In the genomic region with DNA sequence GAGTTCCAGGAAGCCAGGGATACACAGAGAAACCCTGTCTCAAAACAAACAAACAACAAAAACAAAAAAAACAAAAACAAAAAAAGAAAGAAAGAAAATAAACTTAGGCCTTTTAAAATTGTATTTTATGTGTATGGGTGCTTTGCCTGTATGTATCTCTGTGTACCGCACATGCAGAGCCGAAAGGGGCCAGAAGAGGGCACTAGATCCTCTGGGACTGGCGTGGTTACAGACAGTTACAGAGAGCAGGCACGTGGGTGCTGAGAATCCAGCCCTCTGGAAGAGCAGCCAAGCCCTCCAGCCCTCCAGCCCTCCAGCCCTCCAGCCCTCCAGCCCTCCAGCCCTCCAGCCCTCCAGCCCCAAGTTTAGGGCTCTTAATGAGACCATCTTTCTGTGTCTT, we compare ENCODE assay signal across 9 mouse cellular contexts. TPM values are rescaled to one million over a fixed set of nuclear protein-coding genes. Genes with fewer than 3 reads are reported as not detected.
DNase-seq lines count a peak whose midpoint lies in the region; ATAC-seq and TF ChIP-seq lines count a peak whose summit lies in the region.
"Had no signal": no experiment of that assay in that cellular context is flagged by ENCODE, and none has a peak within 500 bp of the region (broad histone marks: within the 10 kb centered on the region; RNA-seq: fewer than 3 reads in every experiment).

No protein-coding gene starts in this region.

- no peak overlapping the region for H3K4me3 ChIP-seq in midbrain, embryonic 14.5 days (replicated peaks; ENCODE audit: low read depth, low read length)
- H3K4me3 ChIP-seq in midbrain, embryonic 13.5 days (replicated peaks), result no peak overlapping the region
- H3K4me3 ChIP-seq in lung, embryonic 14.5 days (ENCODE audit: low read depth, low read length), result no peak overlapping the region
- H3K4me3 ChIP-seq: hindbrain, embryonic 15.5 days had no signal

- no peaks in the 10 kb centered on the region for H3K9me3 ChIP-seq in midbrain, embryonic 14.5 days (ENCODE audit: control insufficient read depth, low read length)
- H3K9me3 ChIP-seq in midbrain, embryonic 13.5 days, result no peaks in the 10 kb centered on the region
- no peaks in the 10 kb centered on the region for H3K9me3 ChIP-seq in lung, embryonic 14.5 days (ENCODE audit: low read depth, low read length)
- H3K9me3 ChIP-seq: hindbrain, embryonic 15.5 days had no signal

- no peak overlapping the region for H3K4me2 ChIP-seq in midbrain, embryonic 14.5 days (ENCODE audit: low read length)
- H3K4me2 ChIP-seq in midbrain, embryonic 13.5 days (replicated peaks), result no peak overlapping the region
- no peak overlapping the region for H3K4me2 ChIP-seq in lung, embryonic 14.5 days
- H3K4me2 ChIP-seq: hindbrain, embryonic 15.5 days had no signal

- no peak for ATAC-seq in midbrain, embryonic 14.5 days (ENCODE audit: low FRiP score, low TSS enrichment)
- no peak for ATAC-seq in midbrain, embryonic 13.5 days
- no peak for ATAC-seq in lung, embryonic 14.5 days (ENCODE audit: insufficient read depth)

- H3K27me3 ChIP-seq in midbrain, embryonic 14.5 days (ENCODE audit: control insufficient read depth, insufficient read depth, low read length), result no peaks in the 10 kb centered on the region
- no peaks in the 10 kb centered on the region for H3K27me3 ChIP-seq in midbrain, embryonic 13.5 days
- no peaks in the 10 kb centered on the region for H3K27me3 ChIP-seq in lung, embryonic 14.5 days (ENCODE audit: insufficient read depth, low read length)
- H3K27me3 ChIP-seq: hindbrain, embryonic 15.5 days had no signal

- no peaks in the 10 kb centered on the region for H3K4me1 ChIP-seq in midbrain, embryonic 14.5 days (ENCODE audit: control insufficient read depth, insufficient read depth, low read length)
- no peaks in the 10 kb centered on the region for H3K4me1 ChIP-seq in midbrain, embryonic 13.5 days (replicated peaks)
- H3K4me1 ChIP-seq in lung, embryonic 14.5 days (ENCODE audit: insufficient read depth), result no peaks in the 10 kb centered on the region
- H3K4me1 ChIP-seq: hindbrain, embryonic 15.5 days had no signal

- peak; percentile 51 for DNase-seq in cerebellum, adult 9-11 months
- no peak for DNase-seq in cerebellum, adult 8-10 months
- peak; percentile 25 for DNase-seq in midbrain, embryonic 14.5 days
- peak; percentile 62 to 65 for DNase-seq in cerebellum, postnatal 36 days
- DNase-seq in lung, embryonic 14.5 days, result peak; percentile 73
- no peak for DNase-seq in ovary, postnatal 14 days (ENCODE audit: low spot score)
- no peak for DNase-seq in yolk sac, embryonic 10.5 days (ENCODE audit: low spot score)

- 25% methylated on average over 4 of the region's 4 CpGs for WGBS in midbrain, embryonic 14.5 days
- WGBS in midbrain, embryonic 13.5 days, result 38% methylated on average over 4 of the region's 4 CpGs
- 28% methylated on average over 4 of the region's 4 CpGs for WGBS in lung, embryonic 14.5 days

- no peak overlapping the region for H3K27ac ChIP-seq in midbrain, embryonic 14.5 days (replicated peaks; ENCODE audit: low read depth, low read length)
- no peak overlapping the region for H3K27ac ChIP-seq in midbrain, embryonic 13.5 days
- no peak overlapping the region for H3K27ac ChIP-seq in lung, embryonic 14.5 days (ENCODE audit: low read depth)
- H3K27ac ChIP-seq: hindbrain, embryonic 15.5 days had no signal

- no peak overlapping the region for H3K9ac ChIP-seq in midbrain, embryonic 14.5 days (replicated peaks; ENCODE audit: low read length)
- H3K9ac ChIP-seq in midbrain, embryonic 13.5 days (replicated peaks), result no peak overlapping the region
- H3K9ac ChIP-seq in lung, embryonic 14.5 days, result no peak overlapping the region
- H3K9ac ChIP-seq: hindbrain, embryonic 15.5 days had no signal

- H3K36me3 ChIP-seq in midbrain, embryonic 14.5 days (ENCODE audit: control insufficient read depth, insufficient read depth, low read length), result no peaks in the 10 kb centered on the region
- no peaks in the 10 kb centered on the region for H3K36me3 ChIP-seq in midbrain, embryonic 13.5 days
- H3K36me3 ChIP-seq in lung, embryonic 14.5 days (ENCODE audit: insufficient read depth), result no peaks in the 10 kb centered on the region
- H3K36me3 ChIP-seq: hindbrain, embryonic 15.5 days had no signal

- peak; percentile 67 for TF ChIP-seq CTCF in lung, embryonic 14.5 days (IDR thresholded peaks at IDR 0.05; ENCODE audit: low read depth)

RNA-seq across cellular contexts. Expression of gene Zfyve28, which starts 16.5 kb away (rescaled TPM):
- 2.8 and 3.2 TPM in 2 replicates for polyA plus RNA-seq in midbrain, embryonic 14.5 days (2014; fragmentation: Nextera tagmentation; extraction: Ambion mirVana)
- 3.7 and 3.8 TPM in 2 replicates for polyA plus RNA-seq in midbrain, embryonic 13.5 days (2015; fragmentation: Nextera tagmentation; extraction: Ambion mirVana)
- polyA plus RNA-seq in lung, embryonic 14.5 days (2014; fragmentation: Nextera tagmentation; extraction: Ambion mirVana), result 0.21 and 0.38 TPM in 2 replicates

RNA-seq across cellular contexts. Expression of gene Cfap99, which starts 16.7 kb away (rescaled TPM):
- 0.09 TPM in 1 of 2 replicates, not detected in the other for polyA plus RNA-seq in midbrain, embryonic 14.5 days (2014; fragmentation: Nextera tagmentation; extraction: Ambion mirVana)
- not detected in 2 replicates for polyA plus RNA-seq in midbrain, embryonic 13.5 days (2015; fragmentation: Nextera tagmentation; extraction: Ambion mirVana)
- polyA plus RNA-seq in lung, embryonic 14.5 days (2014; fragmentation: Nextera tagmentation; extraction: Ambion mirVana), result not detected in 2 replicates
- polyA plus RNA-seq: hindbrain, embryonic 15.5 days had no signal

Comparison
In these comparisons a context has a peak if more than half of its experiments do, and no peak if none do; other contexts are left out.
1. DNase-seq: peak in cerebellum, adult 9-11 months (single experiment), midbrain, embryonic 14.5 days (single experiment), cerebellum, postnatal 36 days (2 of 2) and lung, embryonic 14.5 days (single experiment); none in cerebellum, adult 8-10 months (single experiment), ovary, postnatal 14 days (single experiment) and yolk sac, embryonic 10.5 days (single experiment).